Mouse (Mus musculus) ES-E14 (cell line): ENCODE results near the gene Pgpep1l. TPM values are rescaled to one million over a fixed set of nuclear protein-coding genes. Genes with fewer than 3 reads are reported as not detected.

ENCODE experiments used
- DNase-seq: peaks from one replicate; pipeline ENCODE4 v3.0.0-alpha.2; 2013; ENCODE audit warnings: low read depth, low spot score
- H3K27ac ChIP-seq: 2 replicates; pipeline ENCODE4 v1.5.1; 2012; ENCODE audit warnings: low read depth, mild to moderate bottlenecking, low read length, moderate library complexity, mixed read lengths; ENCODE audit not compliant: poor library complexity, insufficient read depth, severe bottlenecking
- H3K36me3 ChIP-seq: 2 replicates; pipeline ENCODE4 v1.6.1; 2012; ENCODE audit warnings: mild to moderate bottlenecking, low read length, moderate library complexity, mixed read lengths; ENCODE audit not compliant: control insufficient read depth, poor library complexity, insufficient read depth, severe bottlenecking
- H3K4me1 ChIP-seq, 2 experiments: fragments of 150-350 bp in 1 of 2; sonication (generic) in 1 of 2; 2 replicates each; pipeline ENCODE4 v1.6.1; 2012; ENCODE audit warnings: low read length in 2 of 2, mild to moderate bottlenecking in 1 of 2, mixed read lengths in 1 of 2; ENCODE audit not compliant: control insufficient read depth in 2 of 2, insufficient read depth in 2 of 2, poor library complexity in 1 of 2
- H3K4me3 ChIP-seq, 2 experiments: fragments of 150-350 bp in 1 of 2; sonication (generic) in 1 of 2; 2 replicates each; pipeline ENCODE4 v1.5.1; 2012; ENCODE audit warnings: low read length in 2 of 2, low read depth in 1 of 2, mild to moderate bottlenecking in 1 of 2, mixed read lengths in 1 of 2; ENCODE audit not compliant: insufficient read depth in 1 of 2, poor library complexity in 1 of 2, severe bottlenecking in 1 of 2
- H3K9ac ChIP-seq: 2 replicates; pipeline ENCODE4 v1.6.1; 2012; ENCODE audit warnings: low read depth, mild to moderate bottlenecking, low read length, mixed read lengths; ENCODE audit not compliant: poor library complexity, insufficient read depth, severe bottlenecking
- H3K9me3 ChIP-seq: fragments of 150-350 bp; sonication (generic); 2 replicates; pipeline ENCODE4 v1.6.1; 2012; ENCODE audit warnings: low read depth, mild to moderate bottlenecking, low read length; ENCODE audit not compliant: control insufficient read depth, insufficient read depth
- CHD2 ChIP-seq: IDR thresholded peaks from 2 replicates; pipeline ENCODE4 v1.6.1; 2014; ENCODE audit warnings: mild to moderate bottlenecking, low read depth, low read length, inconsistent platforms
- HCFC1 ChIP-seq: IDR thresholded peaks from 2 replicates; pipeline ENCODE4 v1.6.1; 2012; ENCODE audit warnings: low read length, inconsistent platforms, borderline replicate concordance; ENCODE audit not compliant: insufficient read depth
- MAFK ChIP-seq: IDR thresholded peaks from 2 replicates; pipeline ENCODE4 v1.6.1; 2014; ENCODE audit warnings: mild to moderate bottlenecking, low read depth, low read length, inconsistent platforms; ENCODE audit not compliant: insufficient read depth
- ZC3H11A ChIP-seq: IDR thresholded peaks from 2 replicates; pipeline ENCODE4 v1.6.1; 2012; ENCODE audit warnings: low read depth, mild to moderate bottlenecking, inconsistent platforms, low read length, borderline replicate concordance
- ZNF384 ChIP-seq: IDR thresholded peaks from 2 replicates; pipeline ENCODE4 v1.6.1; 2012; ENCODE audit warnings: low read depth, low read length, inconsistent platforms
- in situ Hi-C, 2 experiments: fragments of 600-800 bp; cut with MboI; formaldehyde crosslinking; loops; one replicate each; pipeline ENCODE4 v1.15.1; 2025; ENCODE audit warnings: low sequenced_read_pairs in 2 of 2, inconsistent platforms in 1 of 2; ENCODE audit not compliant: unreplicated experiment in 2 of 2
- total RNA-seq: library from RNA; depleted of rRNA; stranded (reverse); fragments of 300-350 nt; gene quantifications from 2 replicates; pipeline ENCODE4 v1.2.3, GENCODE M21; 2012

Pgpep1l gene
- total RNA-seq, 1 experiment: 0.45 TPM

DNA sequence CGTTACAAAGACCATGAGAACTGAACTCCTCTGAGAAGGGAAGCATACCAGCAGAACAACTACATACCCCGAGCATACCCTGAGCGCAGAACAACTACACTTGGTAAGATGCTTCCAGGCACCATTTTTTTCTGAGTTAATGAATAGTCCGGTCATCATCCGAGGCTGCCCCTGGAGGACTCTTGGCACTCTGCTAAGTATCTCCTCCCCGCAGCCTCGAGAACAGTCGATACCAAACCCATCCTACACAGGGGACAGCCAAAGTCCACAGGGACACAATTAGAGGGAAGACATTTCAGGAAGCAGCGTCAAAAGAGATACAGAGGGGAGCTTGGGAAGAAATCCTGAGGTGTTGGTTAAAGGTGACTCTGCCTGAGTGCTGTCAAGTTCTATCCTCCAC, 22.8 kb downstream of the Pgpep1l start:
- no peak overlapping the region for H3K4me3 ChIP-seq
- no peaks in the 10 kb centered on the region for H3K9me3 ChIP-seq
- H3K9ac ChIP-seq: no peak overlapping the region
- in situ Hi-C loops: no loop called here
- H3K4me1 ChIP-seq: peaks cover 0 to 14% of the 10 kb centered on the region in 2 experiments; a peak in 2 of 4 replicates
- no peak overlapping the region for H3K27ac ChIP-seq
- DNase-seq: no peak
- TF ChIP-seq MAFK: no peak
- TF ChIP-seq HCFC1: no peak
- no peak for TF ChIP-seq CHD2
- H3K36me3 ChIP-seq: no peaks in the 10 kb centered on the region

DNA sequence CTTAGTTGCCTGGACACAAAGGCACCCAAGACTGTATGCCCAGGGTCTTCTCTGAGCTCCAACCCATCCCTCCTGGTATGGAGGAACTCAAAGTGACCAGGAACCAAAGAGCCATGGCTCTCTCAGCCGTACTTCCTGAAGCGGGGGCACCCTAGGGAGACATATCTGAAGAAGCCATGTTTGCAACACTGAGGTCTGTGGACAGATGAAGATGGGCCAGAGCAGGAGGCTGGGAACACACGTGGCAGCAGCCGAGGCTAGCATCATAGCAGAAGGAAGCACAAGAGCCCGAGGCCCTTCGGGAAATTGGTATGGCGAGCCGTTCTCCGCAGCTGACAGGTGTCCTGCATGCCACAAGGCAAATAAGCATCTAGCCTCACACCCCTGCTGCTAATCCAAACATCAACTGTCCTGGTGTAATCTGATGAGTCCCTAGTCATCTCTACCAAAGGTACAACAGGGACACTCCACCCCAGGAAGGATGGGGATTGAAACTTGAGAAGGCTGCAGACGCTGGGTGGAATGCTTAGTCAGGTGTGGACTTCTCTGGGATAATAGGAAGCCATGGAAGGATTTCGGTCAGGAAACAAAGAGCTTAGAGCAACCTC, 24.7 kb downstream of the Pgpep1l start:
- H3K27ac ChIP-seq: no peak overlapping the region
- no peaks in the 10 kb centered on the region for H3K36me3 ChIP-seq
- peaks cover 0 to 10% of the 10 kb centered on the region in 2 experiments; a peak in 1 of 4 replicates for H3K4me1 ChIP-seq
- DNase-seq: no peak
- in situ Hi-C loops: no loop called here
- no peak overlapping the region for H3K4me3 ChIP-seq
- H3K9ac ChIP-seq: no peak overlapping the region
- H3K9me3 ChIP-seq: no peaks in the 10 kb centered on the region
- no peak for TF ChIP-seq MAFK
- no peak for TF ChIP-seq CHD2
- no peak for TF ChIP-seq HCFC1
- no peak for TF ChIP-seq ZNF384
- no peak for TF ChIP-seq ZC3H11A

- TF ChIP-seq HCFC1 (no peak), ZNF384 (no peak), ZC3H11A (no peak), CHD2 (no peak), MAFK (no peak)
- in situ Hi-C loops: no loop called here
- Histone ChIP-seq H3K4me3 (no peak overlapping the region), H3K27ac (no peak overlapping the region), H3K9ac (no peak overlapping the region), H3K9me3 (no peaks in the 10 kb centered on the region), H3K4me1 (peaks cover 0 to 16% of the 10 kb centered on the region in 2 experiments; a peak in 1 of 4 replicates), H3K36me3 (no peaks in the 10 kb centered on the region)
- no peak for DNase-seq
These were observed 27.2 kb downstream of the Pgpep1l start for GRCm38 (mm10) chr7:68236817-68237216.

DNA sequence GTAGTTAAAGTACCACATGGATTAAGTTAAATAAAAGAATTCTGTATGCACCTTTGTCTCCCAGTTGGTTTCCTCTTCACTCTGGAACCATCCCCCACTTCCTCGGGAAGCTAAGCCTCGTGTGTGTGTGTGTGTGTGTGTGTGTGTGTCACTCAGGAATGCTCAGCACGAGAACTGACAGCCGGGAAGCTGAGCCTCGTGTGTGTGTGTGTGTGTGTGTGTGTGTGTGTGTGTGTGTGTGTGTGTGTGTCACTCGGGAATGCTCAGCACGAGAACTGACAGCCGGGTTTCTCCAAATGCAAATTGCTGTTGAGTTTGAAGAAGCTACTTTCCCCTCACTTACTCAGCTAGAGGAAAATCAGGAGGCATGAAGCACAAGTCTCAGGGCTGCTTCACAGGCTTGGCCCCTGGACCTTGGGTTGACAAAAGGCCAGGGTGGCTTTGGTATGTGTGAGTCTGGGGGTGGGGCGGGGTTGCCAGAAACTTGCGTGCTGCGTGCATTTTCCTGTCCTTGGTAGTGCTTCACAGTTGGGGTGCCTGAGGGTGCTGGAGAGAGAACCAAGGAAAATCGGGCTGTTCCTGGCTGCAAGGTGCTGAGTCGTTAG, 30.3 kb downstream of the Pgpep1l start:
- Histone ChIP-seq H3K9me3 (no peaks in the 10 kb centered on the region), H3K4me3 (no peak overlapping the region), H3K27ac (no peak overlapping the region), H3K36me3 (no peaks in the 10 kb centered on the region), H3K4me1 (peaks cover 0 to 10% of the 10 kb centered on the region in 2 experiments; a peak in 1 of 4 replicates), H3K9ac (no peak overlapping the region)
- TF ChIP-seq ZNF384 (no peak), MAFK (0 out of 2 replicates have a peak, but pooled peaks have one; percentile 6)
- DNase-seq: no peak
- in situ Hi-C loops: no loop called here
